Mouse (Mus musculus): ENCODE results near the gene Mettl9. TPM values are rescaled to one million over a fixed set of nuclear protein-coding genes. Genes with fewer than 3 reads are reported as not detected.

Mettl9 gene
- 40.7 and 43.4 TPM in 2 replicates for polyA plus RNA-seq (2012; ENCODE audit: insufficient read depth, insufficient read length, missing spikeins)

DNA sequence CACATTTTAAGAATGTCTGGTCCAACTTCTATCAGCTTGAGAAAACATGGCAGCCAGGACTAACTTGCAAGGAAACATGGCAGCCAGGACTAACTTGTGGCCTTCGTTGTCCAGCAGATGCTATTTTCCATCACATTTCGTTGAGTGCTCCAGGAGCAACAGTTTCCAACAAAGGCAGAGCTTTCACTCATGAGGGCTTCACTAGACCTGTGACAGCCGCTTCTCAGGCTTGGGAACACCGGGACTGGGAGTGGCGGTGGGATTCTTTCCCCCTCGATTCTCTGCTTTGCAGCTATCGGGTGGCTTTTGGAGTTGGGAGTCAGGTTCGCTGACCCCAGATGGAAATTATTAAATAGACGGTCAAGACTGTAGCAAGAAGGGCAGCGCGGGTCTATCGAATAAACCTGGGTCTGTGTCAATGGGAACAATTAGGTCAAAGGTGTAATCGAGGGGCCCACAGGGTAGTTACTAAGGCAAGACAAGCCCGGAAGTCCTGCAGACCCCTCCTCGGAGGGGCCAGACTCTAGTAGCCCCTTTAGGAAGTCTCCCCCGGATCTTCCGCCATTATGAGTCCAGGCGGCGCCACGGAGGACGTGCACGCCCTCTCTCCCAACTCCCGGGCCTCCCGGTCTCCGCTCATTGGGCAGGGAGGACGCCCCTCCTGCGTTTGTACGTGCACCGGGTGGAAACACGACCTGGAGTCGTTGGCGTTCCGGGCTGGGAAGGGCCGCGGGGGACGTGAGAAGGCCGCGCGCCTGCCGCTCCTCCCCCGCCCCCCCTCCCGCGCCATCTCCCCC lies at the start of gene Mettl9:
Mettl9 (plus strand) TSS at position 590 of the 797 bp plus-strand sequence.
- Histone ChIP-seq H3K4me1 (ENCODE audit: control insufficient read depth, insufficient read depth, low read length) (peaks cover 15% of the 10 kb centered on the region), H3K27ac (ENCODE audit: insufficient read depth, low read depth, low read length) (peak within 1 kb of the TSS; percentile 54), H3K4me3 (ENCODE audit: insufficient read depth, low read length) (peak within 1 kb of the TSS; percentile 96)
- TF ChIP-seq CTCF (IDR thresholded peaks at IDR 0.05; ENCODE audit: low read depth, low read length) = no peak
- TF ChIP-seq POLR2A (IDR thresholded peaks at IDR 0.05; ENCODE audit: borderline replicate concordance, low read depth, low read length) = peak; percentile 85

DNA sequence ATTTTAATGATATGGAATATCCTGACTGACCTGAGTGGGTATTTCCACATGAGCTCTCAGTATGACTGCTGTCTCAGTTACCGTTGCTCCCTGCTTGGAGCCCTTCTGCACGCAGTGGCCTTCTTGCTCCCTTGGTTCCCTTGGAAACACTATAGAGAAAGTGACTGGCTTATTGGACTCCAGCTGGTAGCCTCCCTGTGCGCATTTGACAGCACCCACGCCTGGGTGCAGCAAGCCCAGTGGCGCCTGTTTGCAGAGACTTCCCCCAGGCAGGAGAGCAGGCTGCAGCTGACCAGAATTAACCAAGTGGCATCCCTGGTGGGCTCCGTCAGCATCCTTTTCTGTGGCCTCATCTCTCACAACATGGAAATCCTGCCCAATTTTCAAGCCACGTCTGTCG lies 43.1 kb upstream of the Mettl9 start:
- Histone ChIP-seq H3K4me1 (ENCODE audit: control insufficient read depth, insufficient read depth, low read length) (peaks cover 6% of the 10 kb centered on the region), H3K4me3 (ENCODE audit: insufficient read depth, low read length) (no peak overlapping the region), H3K27ac (ENCODE audit: insufficient read depth, low read depth, low read length) (no peak overlapping the region)
- TF ChIP-seq POLR2A (IDR thresholded peaks at IDR 0.05; ENCODE audit: borderline replicate concordance, low read depth, low read length) (no peak), CTCF (IDR thresholded peaks at IDR 0.05; ENCODE audit: low read depth, low read length) (no peak)

DNA sequence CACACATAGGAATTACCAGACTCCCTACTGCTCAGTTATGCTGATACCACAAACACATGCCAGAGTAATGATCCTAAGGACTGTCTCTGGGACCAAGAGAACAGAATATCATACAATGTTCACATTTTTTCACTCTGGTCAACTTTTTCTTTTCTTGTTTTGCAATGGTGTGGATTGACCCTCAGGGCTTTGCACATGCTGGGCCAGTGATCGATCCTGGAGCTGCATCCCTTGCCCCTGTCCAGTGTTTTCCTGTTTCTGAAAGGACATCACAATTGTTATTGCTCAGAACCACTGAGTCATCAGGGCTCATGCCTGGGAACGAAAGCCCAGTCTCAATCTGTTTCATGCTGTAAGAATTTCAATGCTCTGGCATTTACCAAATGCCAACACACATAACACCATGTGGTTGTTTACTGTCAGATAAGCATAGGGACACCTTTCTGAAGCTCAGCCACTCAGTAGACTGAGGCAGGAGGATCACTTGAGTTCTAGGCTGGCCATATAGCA lies 35.2 kb upstream of the Mettl9 start:
- peaks cover 3% of the 10 kb centered on the region for H3K4me1 ChIP-seq (ENCODE audit: control insufficient read depth, insufficient read depth, low read length)
- H3K4me3 ChIP-seq (ENCODE audit: insufficient read depth, low read length) = no peak overlapping the region
- H3K27ac ChIP-seq (ENCODE audit: insufficient read depth, low read depth, low read length) = no peak overlapping the region
- TF ChIP-seq CTCF (IDR thresholded peaks at IDR 0.05; ENCODE audit: low read depth, low read length) (no peak), POLR2A (IDR thresholded peaks at IDR 0.05; ENCODE audit: borderline replicate concordance, low read depth, low read length) (no peak)

DNA sequence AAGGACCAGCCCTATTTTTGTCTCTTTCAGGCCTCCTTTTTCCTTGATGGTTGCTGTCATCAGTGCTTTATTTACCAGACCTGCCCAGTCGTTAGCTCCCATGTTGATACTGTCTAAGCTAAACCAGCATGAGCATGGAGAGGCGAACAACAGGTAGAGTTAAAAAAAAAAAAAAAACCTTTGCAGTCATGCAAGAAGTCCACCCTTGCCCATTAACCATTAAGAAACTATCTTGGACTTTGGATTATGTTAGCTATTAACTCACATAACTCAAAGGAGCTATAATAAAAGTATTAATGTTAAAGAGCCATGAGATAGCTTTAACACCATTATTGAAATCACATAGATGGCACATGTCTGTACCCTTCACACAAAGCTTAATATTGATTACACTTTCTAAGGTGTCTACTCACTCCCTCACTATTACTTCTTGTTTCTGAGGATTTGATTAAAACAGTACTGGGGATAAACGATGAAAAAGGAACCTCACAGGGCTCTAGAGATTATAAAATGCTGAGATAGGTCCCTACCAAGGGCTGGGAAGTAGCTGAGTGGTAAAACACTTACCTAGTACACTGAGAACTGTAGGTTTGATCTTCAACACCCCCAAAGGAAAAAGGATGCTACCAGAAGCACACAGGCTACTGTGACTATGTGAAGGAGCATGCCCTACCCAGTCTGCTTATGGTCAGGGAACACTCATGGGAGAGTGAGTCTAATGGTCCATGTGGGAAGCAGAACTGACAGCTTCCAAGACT lies 34.0 kb upstream of the Mettl9 start:
- Histone ChIP-seq H3K4me3 (ENCODE audit: insufficient read depth, low read length) (no peak overlapping the region), H3K27ac (ENCODE audit: insufficient read depth, low read depth, low read length) (no peak overlapping the region), H3K4me1 (ENCODE audit: control insufficient read depth, insufficient read depth, low read length) (no peaks in the 10 kb centered on the region)
- TF ChIP-seq CTCF (IDR thresholded peaks at IDR 0.05; ENCODE audit: low read depth, low read length) (no peak), POLR2A (IDR thresholded peaks at IDR 0.05; ENCODE audit: borderline replicate concordance, low read depth, low read length) (no peak)

DNA sequence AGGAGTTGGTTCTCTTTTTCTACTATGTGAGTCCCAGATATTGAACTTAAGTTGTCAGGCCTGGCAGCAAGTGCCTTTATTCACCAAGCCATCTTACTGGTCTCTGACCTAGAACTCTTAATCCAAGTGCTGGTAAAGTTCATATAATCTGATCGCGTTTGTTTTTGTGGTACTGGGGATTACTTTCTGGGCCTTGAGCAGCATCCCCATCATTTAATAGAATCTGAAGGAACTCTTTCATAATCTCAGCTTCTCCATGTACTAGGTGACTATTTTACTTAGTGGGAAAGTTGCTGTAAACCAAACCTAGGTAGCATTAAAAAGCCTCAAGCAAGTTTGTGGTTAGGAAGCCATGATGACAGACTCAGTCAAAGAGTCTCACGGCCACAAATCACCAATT lies 32.4 kb upstream of the Mettl9 start:
- H3K4me3 ChIP-seq (ENCODE audit: insufficient read depth, low read length) = no peak overlapping the region
- TF ChIP-seq CTCF (IDR thresholded peaks at IDR 0.05; ENCODE audit: low read depth, low read length) (no peak), POLR2A (IDR thresholded peaks at IDR 0.05; ENCODE audit: borderline replicate concordance, low read depth, low read length) (no peak)
- H3K27ac ChIP-seq (ENCODE audit: insufficient read depth, low read depth, low read length) = no peak overlapping the region
- no peaks in the 10 kb centered on the region for H3K4me1 ChIP-seq (ENCODE audit: control insufficient read depth, insufficient read depth, low read length)

DNA sequence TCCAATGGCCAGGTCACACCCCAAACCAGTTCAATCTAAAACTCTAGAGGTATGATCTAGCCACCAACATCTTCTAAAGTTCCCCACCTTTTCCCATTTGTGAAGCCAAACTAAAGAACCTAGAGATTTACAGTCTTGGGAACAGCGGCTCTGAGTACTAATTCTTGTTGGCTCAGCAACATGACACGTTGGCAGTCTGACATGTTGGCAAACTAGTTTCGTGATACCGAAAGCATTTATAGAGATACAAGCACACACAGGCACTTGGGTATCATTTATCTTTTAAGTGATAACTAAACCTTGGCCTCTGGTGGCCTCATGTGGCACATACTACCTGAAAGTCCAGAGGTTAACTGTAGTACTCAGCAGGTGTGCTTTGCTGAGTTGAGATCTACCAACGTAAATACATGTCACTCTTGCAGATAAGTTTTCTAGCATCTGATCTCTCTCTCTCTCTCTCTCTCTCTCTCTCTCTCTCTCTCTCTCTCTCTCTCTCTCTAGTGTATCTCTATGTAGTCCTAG lies 31.8 kb upstream of the Mettl9 start:
- TF ChIP-seq POLR2A (IDR thresholded peaks at IDR 0.05; ENCODE audit: borderline replicate concordance, low read depth, low read length) (no peak), CTCF (IDR thresholded peaks at IDR 0.05; ENCODE audit: low read depth, low read length) (no peak)
- Histone ChIP-seq H3K4me1 (ENCODE audit: control insufficient read depth, insufficient read depth, low read length) (no peaks in the 10 kb centered on the region), H3K27ac (ENCODE audit: insufficient read depth, low read depth, low read length) (no peak overlapping the region), H3K4me3 (ENCODE audit: insufficient read depth, low read length) (no peak overlapping the region)

DNA sequence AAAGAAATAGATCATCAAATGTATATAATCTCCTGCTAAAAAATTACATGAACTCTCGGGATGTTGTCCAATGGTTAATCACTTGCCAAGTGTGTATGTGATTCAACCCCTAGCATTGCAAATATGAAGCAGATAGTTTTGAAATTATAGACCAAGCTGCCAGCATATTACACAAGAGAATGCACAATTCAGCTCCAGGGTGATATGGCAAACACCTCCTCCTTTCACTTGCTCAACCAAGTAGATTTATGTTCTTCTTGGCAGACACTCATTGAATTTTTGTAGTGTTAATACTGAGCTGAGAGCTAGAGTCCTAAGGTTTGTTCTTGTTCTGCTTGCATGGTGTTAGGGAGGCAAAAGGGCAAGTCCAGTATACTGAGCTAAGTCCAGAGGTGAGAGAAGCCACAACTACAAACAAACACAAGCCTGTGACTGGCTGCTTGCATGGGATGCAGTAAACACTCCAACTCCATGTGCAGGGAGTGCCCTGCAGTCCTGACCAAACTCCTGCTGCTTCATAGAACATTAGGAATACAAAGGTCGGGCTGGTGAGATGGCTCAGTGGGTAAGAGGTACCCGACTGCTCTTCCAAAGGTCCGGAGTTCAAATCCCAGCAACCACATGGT lies 30.3 kb upstream of the Mettl9 start:
- TF ChIP-seq POLR2A (IDR thresholded peaks at IDR 0.05; ENCODE audit: borderline replicate concordance, low read depth, low read length) (no peak), CTCF (IDR thresholded peaks at IDR 0.05; ENCODE audit: low read depth, low read length) (no peak)
- H3K4me3 ChIP-seq (ENCODE audit: insufficient read depth, low read length) = no peak overlapping the region
- H3K27ac ChIP-seq (ENCODE audit: insufficient read depth, low read depth, low read length) = no peak overlapping the region
- H3K4me1 ChIP-seq (ENCODE audit: control insufficient read depth, insufficient read depth, low read length) = no peaks in the 10 kb centered on the region

DNA sequence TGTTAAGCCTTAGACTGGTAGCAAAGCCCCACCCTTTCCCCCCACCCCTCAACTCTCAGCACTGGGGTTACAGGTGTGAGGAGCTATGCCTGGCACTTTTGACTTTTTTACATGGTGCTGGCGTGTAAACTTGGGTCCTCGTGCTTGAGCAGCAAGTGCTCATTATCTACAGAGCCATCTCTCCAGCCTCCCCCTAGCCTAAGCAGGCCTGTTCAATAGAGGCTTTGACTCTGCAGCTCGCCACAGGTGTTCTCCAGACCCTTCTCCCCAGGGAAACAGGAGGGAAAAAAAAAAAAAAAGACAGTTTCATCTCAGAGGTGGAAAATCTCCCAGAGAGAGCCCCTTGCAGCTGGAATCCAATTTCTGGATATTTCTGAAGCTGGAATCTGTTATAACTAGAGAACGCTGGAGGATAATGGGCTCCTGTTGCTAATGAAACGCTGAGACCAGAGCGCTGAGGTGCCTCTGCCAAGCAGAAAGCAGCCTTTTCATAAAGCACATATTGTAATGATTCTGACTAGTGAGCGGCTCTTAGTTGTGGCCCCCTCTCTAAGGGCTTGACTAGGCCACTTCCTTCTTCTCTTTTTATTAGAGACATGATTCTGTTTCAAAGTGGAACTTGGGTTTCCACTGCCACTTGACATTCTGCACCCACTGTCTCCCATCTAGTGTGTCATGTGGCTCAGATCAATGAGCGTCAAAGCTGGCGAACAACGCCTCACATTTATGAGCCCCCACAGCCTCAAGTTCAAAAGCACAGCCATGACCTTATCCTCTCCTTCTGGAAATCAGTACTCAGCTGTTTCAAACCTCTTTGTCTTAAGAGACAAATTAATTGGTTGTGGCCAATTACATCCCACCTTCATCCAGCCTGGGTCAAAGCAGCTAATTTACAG lies 22.2 kb upstream of the Mettl9 start:
- Histone ChIP-seq H3K4me3 (ENCODE audit: insufficient read depth, low read length) (no peak overlapping the region), H3K27ac (ENCODE audit: insufficient read depth, low read depth, low read length) (no peak overlapping the region), H3K4me1 (ENCODE audit: control insufficient read depth, insufficient read depth, low read length) (no peaks in the 10 kb centered on the region)
- TF ChIP-seq CTCF (IDR thresholded peaks at IDR 0.05; ENCODE audit: low read depth, low read length) (no peak), POLR2A (IDR thresholded peaks at IDR 0.05; ENCODE audit: borderline replicate concordance, low read depth, low read length) (no peak)

DNA sequence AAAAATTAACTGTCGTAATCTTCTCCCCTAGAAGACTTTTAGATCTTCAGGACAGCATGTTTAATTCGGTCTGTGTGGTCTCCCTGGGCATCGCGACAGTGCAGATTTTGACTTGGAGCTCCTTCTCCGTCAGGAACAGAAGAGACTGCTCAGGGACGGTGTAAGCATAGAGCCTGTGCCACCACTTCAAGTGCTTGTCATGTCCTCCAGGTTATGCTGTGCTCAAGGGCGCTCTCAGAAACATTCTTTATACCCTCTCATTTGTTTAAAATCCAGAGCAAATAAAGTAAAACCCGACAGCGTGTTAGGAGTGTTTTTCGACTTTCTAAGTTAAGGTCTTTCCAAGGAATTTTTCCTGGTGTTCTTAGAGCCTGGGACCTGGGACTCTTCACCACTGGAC lies 19.8 kb upstream of the Mettl9 start:
- Histone ChIP-seq H3K27ac (ENCODE audit: insufficient read depth, low read depth, low read length) (no peak overlapping the region), H3K4me1 (ENCODE audit: control insufficient read depth, insufficient read depth, low read length) (no peaks in the 10 kb centered on the region), H3K4me3 (ENCODE audit: insufficient read depth, low read length) (no peak overlapping the region)
- TF ChIP-seq POLR2A (IDR thresholded peaks at IDR 0.05; ENCODE audit: borderline replicate concordance, low read depth, low read length) = no peak
- TF ChIP-seq CTCF (IDR thresholded peaks at IDR 0.05; ENCODE audit: low read depth, low read length) = no peak

Data from bone marrow macrophage, adult 2 months (primary cell).